Mouse (Mus musculus): ENCODE results near the gene Efcab1. TPM values are rescaled to one million over a fixed set of nuclear protein-coding genes. Genes with fewer than 3 reads are reported as not detected.
"Not testable (repeated sequence)": the region's sequence is repeated elsewhere in the genome, so short reads cannot be mapped to it uniquely, and the experiment has no call there.

The Efcab1 gene
- polyA plus RNA-seq, 1 experiment = not detected

- H3K27me3 ChIP-seq (ENCODE audit: control insufficient read depth, insufficient read depth, insufficient read length) = no peaks in the 10 kb centered on the region
- no peak for TF ChIP-seq MYOG (IDR thresholded peaks at IDR 0.05; ENCODE audit: control insufficient read depth, extremely low read depth, insufficient read length)
- TF ChIP-seq CTCF (IDR thresholded peaks at IDR 0.05; ENCODE audit: control insufficient read depth, insufficient read depth, insufficient read length) = no peak
- no peak for TF ChIP-seq CEBPB (IDR thresholded peaks at IDR 0.05; ENCODE audit: low read depth)
- no peak for TF ChIP-seq USF1 (IDR thresholded peaks at IDR 0.05; ENCODE audit: low read depth)
- no peak for TF ChIP-seq FOSL1 (IDR thresholded peaks at IDR 0.05; ENCODE audit: insufficient read depth, low read length, poor library complexity, severe bottlenecking)
- no peak for TF ChIP-seq MAX (IDR thresholded peaks at IDR 0.05)
- TF ChIP-seq MYOD1 (IDR thresholded peaks at IDR 0.05; ENCODE audit: control insufficient read depth, insufficient read length, low read depth) = no peak
These were observed 12.5 kb upstream of the Efcab1 start for GRCm38 (mm10) chr16:14893864-14894263.

GRCm38 (mm10) chr16:14894713-14895112, 11.7 kb upstream of the Efcab1 start:
- Histone ChIP-seq H3K36me3 (ENCODE audit: control insufficient read depth, insufficient read depth) (no peaks in the 10 kb centered on the region), H3K4me3 (ENCODE audit: insufficient read depth, poor library complexity, severe bottlenecking) (no peak overlapping the region), H3ac (ENCODE audit: control insufficient read depth, insufficient read length, low read depth) (no peak overlapping the region), H3K79me3 (ENCODE audit: low read depth) (no peaks in the 10 kb centered on the region), H3K27me3 (ENCODE audit: control insufficient read depth, insufficient read depth, insufficient read length) (no peaks in the 10 kb centered on the region), H3K79me2 (ENCODE audit: control insufficient read depth, insufficient read depth) (no peaks in the 10 kb centered on the region)
- no peak for TF ChIP-seq USF1 (IDR thresholded peaks at IDR 0.05; ENCODE audit: low read depth)
- no peak for TF ChIP-seq MYOD1 (IDR thresholded peaks at IDR 0.05; ENCODE audit: control insufficient read depth, insufficient read length, low read depth)
- no peak for TF ChIP-seq FOSL1 (IDR thresholded peaks at IDR 0.05; ENCODE audit: insufficient read depth, low read length, poor library complexity, severe bottlenecking)
- TF ChIP-seq CEBPB (IDR thresholded peaks at IDR 0.05; ENCODE audit: low read depth) = no peak
- no peak for TF ChIP-seq MAX (IDR thresholded peaks at IDR 0.05)
- no peak for TF ChIP-seq CTCF (IDR thresholded peaks at IDR 0.05; ENCODE audit: control insufficient read depth, insufficient read depth, insufficient read length)

More at GRCm38 (mm10) chr16:14893864-14894263, 12.5 kb upstream of the Efcab1 start:
- H3K36me3 ChIP-seq (ENCODE audit: control insufficient read depth, insufficient read depth) = no peaks in the 10 kb centered on the region
- H3K79me2 ChIP-seq (ENCODE audit: control insufficient read depth, insufficient read depth) = no peaks in the 10 kb centered on the region
- no peak overlapping the region for H3ac ChIP-seq (ENCODE audit: control insufficient read depth, insufficient read length, low read depth)
- no peak overlapping the region for H3K4me3 ChIP-seq (ENCODE audit: insufficient read depth, poor library complexity, severe bottlenecking)
- H3K79me3 ChIP-seq (ENCODE audit: low read depth) = no peaks in the 10 kb centered on the region

GRCm38 (mm10) chr16:14895543-14895942, 10.9 kb upstream of the Efcab1 start:
- Histone ChIP-seq H3K79me2 (ENCODE audit: control insufficient read depth, insufficient read depth) (no peaks in the 10 kb centered on the region), H3K4me3 (ENCODE audit: insufficient read depth, poor library complexity, severe bottlenecking) (no peak overlapping the region), H3K79me3 (ENCODE audit: low read depth) (no peaks in the 10 kb centered on the region), H3K27me3 (ENCODE audit: control insufficient read depth, insufficient read depth, insufficient read length) (no peaks in the 10 kb centered on the region), H3ac (ENCODE audit: control insufficient read depth, insufficient read length, low read depth) (no peak overlapping the region), H3K36me3 (ENCODE audit: control insufficient read depth, insufficient read depth) (no peaks in the 10 kb centered on the region)
- TF ChIP-seq FOSL1 (IDR thresholded peaks at IDR 0.05; ENCODE audit: insufficient read depth, low read length, poor library complexity, severe bottlenecking) (no peak), CTCF (IDR thresholded peaks at IDR 0.05; ENCODE audit: control insufficient read depth, insufficient read depth, insufficient read length) (no peak), MAX (IDR thresholded peaks at IDR 0.05) (no peak), CEBPB (IDR thresholded peaks at IDR 0.05; ENCODE audit: low read depth) (no peak), MYOG (IDR thresholded peaks at IDR 0.05; ENCODE audit: control insufficient read depth, extremely low read depth, insufficient read length) (no peak)

GRCm38 (mm10) chr16:14930711-14931110, 24.3 kb downstream of the Efcab1 start:
- H3K79me3 ChIP-seq (ENCODE audit: low read depth); H3K79me2 ChIP-seq (ENCODE audit: control insufficient read depth, insufficient read depth): not testable (repeated sequence)

GRCm38 (mm10) chr16:14936478-14937166, 30.2 kb downstream of the Efcab1 start:
- not testable (repeated sequence) for H3K27me3 ChIP-seq (ENCODE audit: control insufficient read depth, insufficient read depth, insufficient read length); H3ac ChIP-seq (ENCODE audit: control insufficient read depth, insufficient read length, low read depth); H3K4me3 ChIP-seq (ENCODE audit: insufficient read depth, poor library complexity, severe bottlenecking); H3K79me3 ChIP-seq (ENCODE audit: low read depth); H3K79me2 ChIP-seq (ENCODE audit: control insufficient read depth, insufficient read depth); H3K36me3 ChIP-seq (ENCODE audit: control insufficient read depth, insufficient read depth)

More at GRCm38 (mm10) chr16:14930711-14931110, 24.3 kb downstream of the Efcab1 start:
- H3K4me3 ChIP-seq (ENCODE audit: insufficient read depth, poor library complexity, severe bottlenecking); H3K27me3 ChIP-seq (ENCODE audit: control insufficient read depth, insufficient read depth, insufficient read length); H3ac ChIP-seq (ENCODE audit: control insufficient read depth, insufficient read length, low read depth); H3K36me3 ChIP-seq (ENCODE audit: control insufficient read depth, insufficient read depth): not testable (repeated sequence)

GRCm38 (mm10) chr16:14939552-14939951, 33.1 kb downstream of the Efcab1 start:
- Histone ChIP-seq H3ac (ENCODE audit: control insufficient read depth, insufficient read length, low read depth) (no peak overlapping the region), H3K79me3 (ENCODE audit: low read depth) (no peaks in the 10 kb centered on the region), H3K27me3 (ENCODE audit: control insufficient read depth, insufficient read depth, insufficient read length) (no peaks in the 10 kb centered on the region), H3K79me2 (ENCODE audit: control insufficient read depth, insufficient read depth) (no peaks in the 10 kb centered on the region), H3K36me3 (ENCODE audit: control insufficient read depth, insufficient read depth) (no peaks in the 10 kb centered on the region), H3K4me3 (ENCODE audit: insufficient read depth, poor library complexity, severe bottlenecking) (no peak overlapping the region)
- no peak for TF ChIP-seq CEBPB (IDR thresholded peaks at IDR 0.05; ENCODE audit: low read depth)
- TF ChIP-seq MAX (IDR thresholded peaks at IDR 0.05) = no peak
- TF ChIP-seq MYOD1 (IDR thresholded peaks at IDR 0.05; ENCODE audit: control insufficient read depth, insufficient read length, low read depth) = no peak
- TF ChIP-seq MYOG (IDR thresholded peaks at IDR 0.05; ENCODE audit: control insufficient read depth, extremely low read depth, insufficient read length) = no peak
- no peak for TF ChIP-seq FOSL1 (IDR thresholded peaks at IDR 0.05; ENCODE audit: insufficient read depth, low read length, poor library complexity, severe bottlenecking)
- no peak for TF ChIP-seq USF1 (IDR thresholded peaks at IDR 0.05; ENCODE audit: low read depth)
- TF ChIP-seq CTCF (IDR thresholded peaks at IDR 0.05; ENCODE audit: control insufficient read depth, insufficient read depth, insufficient read length) = no peak

Data from C2C12 (cell line).